In genomic region chr9:46013009-46013586, GRCm38 (mm10) we compare ENCODE assay signal across 7 mouse cellular contexts. TPM values are rescaled to one million over a fixed set of nuclear protein-coding genes. Genes with fewer than 3 reads are reported as not detected.
DNase-seq lines count a peak whose midpoint lies in the region; ATAC-seq and TF ChIP-seq lines count a peak whose summit lies in the region.

No protein-coding gene starts in this region.

- no peaks in the 10 kb centered on the region for H3K27me3 ChIP-seq in intestine, embryonic 16.5 days (replicated peaks; ENCODE audit: control insufficient read depth, insufficient read depth, low read length)

- no peaks in the 10 kb centered on the region for H3K9me3 ChIP-seq in intestine, embryonic 16.5 days (ENCODE audit: control insufficient read depth, low read length)

- TF ChIP-seq POLR2A in lung, adult 2 months (IDR thresholded peaks at IDR 0.05; ENCODE audit: borderline replicate concordance, extremely low read depth, low read depth, low read length): no peak

- peak overlapping the region; percentile 96 for H3K27ac ChIP-seq in intestine, embryonic 16.5 days (ENCODE audit: low read length)

- H3K36me3 ChIP-seq in intestine, embryonic 16.5 days (ENCODE audit: control insufficient read depth, insufficient read depth, low read length): no peaks in the 10 kb centered on the region

- peak overlapping the region; percentile 99 for H3K9ac ChIP-seq in intestine, embryonic 16.5 days (ENCODE audit: low read depth, low read length)

- under 1% methylated on average over 44 of the region's 46 CpGs for WGBS in intestine, embryonic 16.5 days
- 1% methylated on average over 44 of the region's 46 CpGs for WGBS in lung, adult 2 months

- H3K4me2 ChIP-seq in intestine, embryonic 16.5 days (ENCODE audit: low read depth, low read length): peak overlapping the region; percentile 80

- H3K4me1 ChIP-seq in intestine, embryonic 16.5 days (ENCODE audit: control insufficient read depth, insufficient read depth, low read length): peaks cover 42% of the 10 kb centered on the region
- peaks cover 19% of the 10 kb centered on the region for H3K4me1 ChIP-seq in lung, adult 2 months (ENCODE audit: control insufficient read depth, insufficient read depth, low read length)

- H3K4me3 ChIP-seq in intestine, embryonic 16.5 days (ENCODE audit: low read length): peak overlapping the region; percentile 99
- peak overlapping the region; percentile 94 for H3K4me3 ChIP-seq in lung, adult 2 months (replicated peaks; ENCODE audit: extremely low read depth, low read depth, low read length)

- no peak for TF ChIP-seq CTCF in lung, adult 2 months (IDR thresholded peaks at IDR 0.05; ENCODE audit: insufficient read depth, low read length)

- intact Hi-C loops in gastrocnemius, postnatal 14 days (cut with DNase I; ENCODE audit: low total_unique reads): no loop called here

- peak; percentile 64 for DNase-seq in 3134 (ENCODE audit: extremely low read depth, insufficient read length, low spot score)
- peak; percentile 27 to 32 for DNase-seq in B cell, adult 2 months
- DNase-seq in brain, adult 2 months (ENCODE audit: low read depth, low spot score): peak; percentile 33
- peak; percentile 54 for DNase-seq in gastrocnemius, postnatal 14 days
- DNase-seq in lung, adult 2 months: peak; percentile 69
- peak; percentile 41 for DNase-seq in ovary, postnatal 36 days (ENCODE audit: low spot score)

- ATAC-seq in intestine, embryonic 16.5 days: peak; percentile 56

RNA-seq across cellular contexts. Expression of gene Sik3, which starts 0.5 kb away (rescaled TPM):
- 10 to 100 TPM; 37.4 TPM for total RNA-seq in gastrocnemius, postnatal 14 days (2021)
- 5.1 and 5.2 TPM in 2 replicates for polyA plus RNA-seq in intestine, embryonic 16.5 days (2015; fragmentation: Nextera tagmentation; extraction: Ambion mirVana)
- 16.7 and 22.2 TPM in 2 replicates for polyA plus RNA-seq in lung, adult 2 months (2012; rRNA removed)

RNA-seq across cellular contexts. Expression of gene Pafah1b2, which starts 0.6 kb away (rescaled TPM):
- total RNA-seq in gastrocnemius, postnatal 14 days (2021): 10 to 100 TPM; 45.7 to 51.0 TPM
- 123 and 137 TPM in 2 replicates for polyA plus RNA-seq in intestine, embryonic 16.5 days (2015; fragmentation: Nextera tagmentation; extraction: Ambion mirVana)
- 22.0 and 24.9 TPM in 2 replicates for polyA plus RNA-seq in lung, adult 2 months (2012; rRNA removed)

RNA-seq across cellular contexts. Expression of gene Sidt2, which starts 58.0 kb away (rescaled TPM):
- total RNA-seq in gastrocnemius, postnatal 14 days (2021): 10 to 100 TPM; 53.8 to 60.0 TPM
- 33.4 and 37.2 TPM in 2 replicates for polyA plus RNA-seq in intestine, embryonic 16.5 days (2015; fragmentation: Nextera tagmentation; extraction: Ambion mirVana)
- 357 and 550 TPM in 2 replicates for polyA plus RNA-seq in lung, adult 2 months (2012; rRNA removed)

Comparison
In these comparisons a context has a peak if more than half of its experiments do, and no peak if none do; other contexts are left out.
1. Peak in every context shown above with its lines: DNase-seq, ATAC-seq, H3K4me3 ChIP-seq and H3K27ac ChIP-seq.